8 mouse cellular contexts compared by ENCODE assay signal in the genomic region with DNA sequence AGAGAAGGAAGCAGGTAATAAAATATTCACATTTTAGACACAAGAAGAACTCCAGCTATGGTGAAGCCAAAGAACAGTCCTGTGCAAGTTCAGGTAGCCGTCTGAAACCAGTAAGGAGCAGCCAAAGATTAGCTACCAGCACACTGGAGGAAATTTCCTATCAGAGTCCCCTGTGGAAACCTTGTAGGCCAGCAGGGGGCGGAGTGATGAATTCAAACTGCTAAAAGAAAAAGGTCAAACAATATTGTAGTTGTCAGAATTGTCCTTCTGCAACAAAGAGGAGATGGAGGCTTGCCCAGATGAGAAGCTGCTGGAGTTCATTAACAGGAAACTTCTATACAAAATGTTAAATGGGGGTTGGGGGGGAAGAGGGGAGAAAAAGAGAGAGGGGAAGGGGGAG.
DNase-seq lines count a peak whose midpoint lies in the region; ATAC-seq and TF ChIP-seq lines count a peak whose summit lies in the region.

No protein-coding gene starts in this region.

- no peak overlapping the region for H3K4me3 ChIP-seq in hindbrain, embryonic 11.5 days (ENCODE audit: low read depth, low read length)
- no peak overlapping the region for H3K4me3 ChIP-seq in hindbrain, embryonic 12.5 days
- H3K4me3 ChIP-seq in MEL (ENCODE audit: control insufficient read depth in 1 of 2, insufficient read depth in 1 of 2, low read depth in 2 of 2, low read length in 2 of 2) = no peak overlapping the region
- no peak overlapping the region for H3K4me3 ChIP-seq in kidney, adult 2 months (ENCODE audit: insufficient read depth, low read depth, low read length)
- H3K4me3 ChIP-seq in liver, embryonic 14.5 days (ENCODE audit: insufficient read depth in 1 of 2, low read depth in 2 of 2, low read length in 2 of 2) = no peak overlapping the region
- no peak overlapping the region for H3K4me3 ChIP-seq in thymus, adult 2 months (ENCODE audit: control insufficient read depth, insufficient read depth, low read length)

- H3K4me1 ChIP-seq in hindbrain, embryonic 11.5 days (replicated peaks; ENCODE audit: control insufficient read depth, insufficient read depth, low read length) = no peaks in the 10 kb centered on the region
- H3K4me1 ChIP-seq in hindbrain, embryonic 12.5 days = no peaks in the 10 kb centered on the region
- no peaks in the 10 kb centered on the region for H3K4me1 ChIP-seq in MEL (ENCODE audit: control insufficient read depth in 1 of 2, insufficient read depth in 2 of 2, low read length in 2 of 2)
- no peaks in the 10 kb centered on the region for H3K4me1 ChIP-seq in kidney, adult 2 months (ENCODE audit: control insufficient read depth, insufficient read depth, low read length)
- no peaks in the 10 kb centered on the region for H3K4me1 ChIP-seq in liver, embryonic 14.5 days (replicated peaks; ENCODE audit: control insufficient read depth in 2 of 2, insufficient read depth in 2 of 2, low read length in 1 of 2)
- H3K4me1 ChIP-seq in thymus, adult 2 months (replicated peaks; ENCODE audit: control insufficient read depth, insufficient read depth, low read length) = no peaks in the 10 kb centered on the region

- no peak overlapping the region for H3K27ac ChIP-seq in hindbrain, embryonic 11.5 days (ENCODE audit: low read depth, low read length)
- H3K27ac ChIP-seq in hindbrain, embryonic 12.5 days = no peak overlapping the region
- no peak overlapping the region for H3K27ac ChIP-seq in MEL (ENCODE audit: control insufficient read depth, low read depth, low read length)
- no peak overlapping the region for H3K27ac ChIP-seq in kidney, adult 2 months (ENCODE audit: insufficient read depth, low read depth, low read length)
- no peak overlapping the region for H3K27ac ChIP-seq in liver, embryonic 14.5 days
- H3K27ac ChIP-seq in thymus, adult 2 months (ENCODE audit: control insufficient read depth, insufficient read depth, low read length) = no peak overlapping the region

- H3K79me2 ChIP-seq in MEL (ENCODE audit: control insufficient read depth, insufficient read depth, low read length, poor library complexity) = no peaks in the 10 kb centered on the region

- peak in 2 of 3 experiments; percentile 3 to 5; a peak in 1 of 6 replicates for TF ChIP-seq CTCF in MEL (IDR thresholded peaks at IDR 0.05 in 2 of 3, conservative IDR thresholded peaks at IDR 0.05 in 1 of 3; ENCODE audit: control insufficient read depth in 1 of 3, insufficient read depth in 1 of 3, low read depth in 2 of 3, low read length in 3 of 3, poor library complexity in 1 of 3, severe bottlenecking in 1 of 3)
- TF ChIP-seq CTCF in kidney, adult 2 months (conservative IDR thresholded peaks at IDR 0.05; ENCODE audit: insufficient read depth, insufficient read length, low read depth, low read length) = peak; percentile 44
- peak; percentile 30; the same call in 1 of the 2 replicates for TF ChIP-seq CTCF in liver, embryonic 14.5 days (IDR thresholded peaks at IDR 0.05; ENCODE audit: low read depth)
- no peak for TF ChIP-seq CTCF in thymus, adult 2 months (IDR thresholded peaks at IDR 0.05; ENCODE audit: borderline replicate concordance, control insufficient read depth, extremely low read depth, insufficient read depth, low read length, poor library complexity)

- TF ChIP-seq POLR2A in MEL (IDR thresholded peaks at IDR 0.05; ENCODE audit: control insufficient read depth in 1 of 2, insufficient read depth in 1 of 2, low read depth in 1 of 2, low read length in 2 of 2, poor library complexity in 1 of 2) = no peak
- no peak for TF ChIP-seq POLR2A in kidney, adult 2 months (IDR thresholded peaks at IDR 0.05; ENCODE audit: low read depth, low read length)
- no peak for TF ChIP-seq POLR2A in thymus, adult 2 months (IDR thresholded peaks at IDR 0.05; ENCODE audit: control insufficient read depth, extremely low read depth, insufficient read depth, low read length, poor library complexity)

- no peak for TF ChIP-seq RAD21 in MEL (IDR thresholded peaks at IDR 0.05; ENCODE audit: low read depth, low read length)

- H3K9ac ChIP-seq in hindbrain, embryonic 11.5 days (ENCODE audit: low read depth, low read length) = no peak overlapping the region
- H3K9ac ChIP-seq in hindbrain, embryonic 12.5 days = no peak overlapping the region
- no peak overlapping the region for H3K9ac ChIP-seq in MEL (ENCODE audit: control insufficient read depth, low read depth, low read length, poor library complexity, severe bottlenecking)
- H3K9ac ChIP-seq in liver, embryonic 14.5 days (replicated peaks) = no peak overlapping the region

- 27% methylated on average over 2 of the region's 2 CpGs for WGBS in hindbrain, embryonic 11.5 days
- WGBS in hindbrain, embryonic 12.5 days = 36% methylated on average over 2 of the region's 2 CpGs
- WGBS in kidney, adult 2 months = 24% methylated on average over 2 of the region's 2 CpGs
- WGBS in liver, embryonic 14.5 days (ENCODE audit: insufficient replicate concordance) = 24% methylated on average over 2 of the region's 2 CpGs
- WGBS in thymus, adult 2 months = 21% methylated on average over 2 of the region's 2 CpGs

- no peaks in the 10 kb centered on the region for H3K36me3 ChIP-seq in hindbrain, embryonic 11.5 days (ENCODE audit: control insufficient read depth, insufficient read depth, low read length)
- H3K36me3 ChIP-seq in hindbrain, embryonic 12.5 days = no peaks in the 10 kb centered on the region
- H3K36me3 ChIP-seq in MEL (ENCODE audit: control insufficient read depth in 1 of 2, insufficient read depth in 2 of 2, low read length in 2 of 2) = no peaks in the 10 kb centered on the region
- H3K36me3 ChIP-seq in kidney, adult 2 months (ENCODE audit: control insufficient read depth, insufficient read depth, low read length) = no peaks in the 10 kb centered on the region
- no peaks in the 10 kb centered on the region for H3K36me3 ChIP-seq in liver, embryonic 14.5 days (replicated peaks; ENCODE audit: control insufficient read depth, insufficient read depth, low read depth)
- no peaks in the 10 kb centered on the region for H3K36me3 ChIP-seq in thymus, adult 2 months (ENCODE audit: control insufficient read depth, insufficient read depth, low read length)

- H3K9me3 ChIP-seq in hindbrain, embryonic 11.5 days (ENCODE audit: control insufficient read depth, low read length) = no peaks in the 10 kb centered on the region
- H3K9me3 ChIP-seq in hindbrain, embryonic 12.5 days (replicated peaks) = no peaks in the 10 kb centered on the region
- H3K9me3 ChIP-seq in MEL (replicated peaks; ENCODE audit: insufficient read depth, low read length) = no peaks in the 10 kb centered on the region
- no peaks in the 10 kb centered on the region for H3K9me3 ChIP-seq in liver, embryonic 14.5 days (ENCODE audit: control insufficient read depth, low read length)

- no peak for TF ChIP-seq EP300 in MEL (IDR thresholded peaks at IDR 0.05; ENCODE audit: low read depth in 1 of 2, low read length in 2 of 2)
- TF ChIP-seq EP300 in liver, embryonic 14.5 days (IDR thresholded peaks at IDR 0.05; ENCODE audit: low read depth) = no peak

- no peak for ATAC-seq in hindbrain, embryonic 11.5 days (ENCODE audit: low FRiP score)
- ATAC-seq in hindbrain, embryonic 12.5 days (ENCODE audit: low FRiP score) = no peak
- no peak for ATAC-seq in liver, embryonic 14.5 days (ENCODE audit: insufficient read depth)

- H3K4me2 ChIP-seq in hindbrain, embryonic 11.5 days (replicated peaks; ENCODE audit: low read depth, low read length) = no peak overlapping the region
- H3K4me2 ChIP-seq in hindbrain, embryonic 12.5 days (replicated peaks) = no peak overlapping the region
- no peak overlapping the region for H3K4me2 ChIP-seq in liver, embryonic 14.5 days (ENCODE audit: low read depth)

- DNase-seq in hindbrain, embryonic 11.5 days (ENCODE audit: low spot score) = peak; percentile 55
- no peak for DNase-seq in MEL (ENCODE audit: low read depth, low spot score)
- peak; percentile 83 for DNase-seq in adrenal gland, postnatal 10 days
- peak; percentile 33 for DNase-seq in kidney, adult 2 months
- DNase-seq in liver, embryonic 14.5 days (ENCODE audit: low read depth in 3 of 3, low spot score in 3 of 3) = no peak
- DNase-seq in testis, postnatal 10 days (ENCODE audit: low spot score) = peak; percentile 86
- DNase-seq in thymus, adult 2 months = no peak

- no peaks in the 10 kb centered on the region for H3K27me3 ChIP-seq in hindbrain, embryonic 11.5 days (ENCODE audit: control insufficient read depth, insufficient read depth, low read length)
- no peaks in the 10 kb centered on the region for H3K27me3 ChIP-seq in hindbrain, embryonic 12.5 days
- H3K27me3 ChIP-seq in MEL (ENCODE audit: control insufficient read depth in 1 of 2, insufficient read depth in 2 of 2, low read length in 2 of 2) = no peaks in the 10 kb centered on the region
- no peaks in the 10 kb centered on the region for H3K27me3 ChIP-seq in kidney, adult 2 months (replicated peaks; ENCODE audit: control insufficient read depth, insufficient read depth, low read length)
- H3K27me3 ChIP-seq in liver, embryonic 14.5 days (ENCODE audit: control insufficient read depth, insufficient read depth, low read length) = no peaks in the 10 kb centered on the region
- no peaks in the 10 kb centered on the region for H3K27me3 ChIP-seq in thymus, adult 2 months (ENCODE audit: control insufficient read depth, insufficient read depth, low read length)

TF ChIP-seq in MEL, 35 proteins besides CTCF, POLR2A, EP300 and RAD21:
- TF ChIP-seq SMC3 (IDR thresholded peaks at IDR 0.05; ENCODE audit: low read depth, low read length) (0 out of 2 replicates have a peak, but pooled peaks have one; percentile 7), ETS1 (IDR thresholded peaks at IDR 0.05; ENCODE audit: low read depth, low read length) (no peak), RCOR1 (IDR thresholded peaks at IDR 0.05; ENCODE audit: low read depth, low read length) (no peak), TAL1 (IDR thresholded peaks at IDR 0.05; ENCODE audit: low read length) (no peak), KAT2A (conservative IDR thresholded peaks at IDR 0.05; ENCODE audit: low read depth, low read length) (no peak), SIN3A (IDR thresholded peaks at IDR 0.05; ENCODE audit: low read length) (no peak), POLR2AphosphoS2 (IDR thresholded peaks at IDR 0.05; ENCODE audit: low read length) (no peak), MEF2A (IDR thresholded peaks at IDR 0.05; ENCODE audit: extremely low read depth, insufficient replicate concordance, low read depth, low read length, poor library complexity, severe bottlenecking) (no peak), E2F4 (IDR thresholded peaks at IDR 0.05; ENCODE audit: borderline replicate concordance, low read depth, low read length) (no peak)

Comparison
In these comparisons a context has a peak if more than half of its experiments do, and no peak if none do; other contexts are left out.
1. DNase-seq: peak in hindbrain, embryonic 11.5 days (single experiment), adrenal gland, postnatal 10 days (single experiment), kidney, adult 2 months (single experiment) and testis, postnatal 10 days (single experiment); none in MEL (single experiment), liver, embryonic 14.5 days (0 of 3) and thymus, adult 2 months (single experiment).